Mouse (Mus musculus) lung, adult 2 months (tissue): ENCODE data around the gene Zfp90. TPM values are rescaled to one million over a fixed set of nuclear protein-coding genes. Genes with fewer than 3 reads are reported as not detected.

Experiments used
- DNase-seq: peaks from one replicate; pipeline ENCODE4 v3.0.0; 2022
- H3K4me1 ChIP-seq: fragments of 200-500 bp; 2 replicates; pipeline ENCODE4 v1.6.1; 2011; ENCODE audit warnings: low read length; ENCODE audit not compliant: control insufficient read depth, insufficient read depth
- H3K4me3 ChIP-seq: fragments of 200-500 bp; replicated peaks from 2 replicates; pipeline ENCODE3; 2011; ENCODE audit warnings: low read depth, mild to moderate bottlenecking, control low read depth, low read length; ENCODE audit errors: extremely low read depth
- CTCF ChIP-seq: fragments of 200-500 bp; IDR thresholded peaks from 2 replicates; pipeline ENCODE4 v1.5.1; 2011; ENCODE audit warnings: mild to moderate bottlenecking, low read length, control low read depth; ENCODE audit not compliant: insufficient read depth
- POLR2A ChIP-seq: fragments of 200-500 bp; IDR thresholded peaks from 2 replicates; pipeline ENCODE4 v1.6.1; 2011; ENCODE audit warnings: low read depth, mild to moderate bottlenecking, control low read depth, low read length, borderline replicate concordance; ENCODE audit errors: extremely low read depth
- WGBS: fragments of 180-500 bp; shearing (Covaris S2); methylation state at CpG from one replicate; pipeline ENCODE4 v1.1.7; 2018; 5-methylcytosine and 5-hydroxymethylcytosine counted together
- polyA plus RNA-seq: library from polyadenylated mRNA; depleted of rRNA; stranded (reverse); fragments of >200 nt; gene quantifications from 2 replicates; pipeline ENCODE4 v1.2.3, GENCODE M21; 2012; rRNA removed

Gene Zfp90
- polyA plus RNA-seq, 1 experiment: 2.7 TPM

DNA sequence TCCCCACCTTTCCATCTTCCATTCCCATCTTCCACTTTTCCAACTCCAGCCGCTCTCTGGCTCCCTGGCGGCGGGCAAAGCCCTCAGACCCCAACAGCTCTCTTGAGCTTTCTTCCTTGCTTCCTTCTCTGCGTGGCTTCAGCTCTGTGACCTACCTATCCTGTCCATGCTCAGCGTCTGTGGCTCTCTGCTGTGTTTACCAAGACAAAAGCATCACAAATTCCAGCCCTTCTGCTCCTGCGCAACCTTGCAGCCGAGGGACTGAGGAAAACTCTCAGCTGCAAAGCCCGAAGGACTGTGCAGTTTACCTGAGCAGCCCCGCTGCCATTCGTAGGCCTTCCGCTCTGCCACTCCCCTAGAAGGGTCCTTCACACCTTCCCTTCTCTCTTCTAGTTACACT lies 38.9 kb downstream of the Zfp90 start:
- Histone ChIP-seq H3K4me1 (no peaks in the 10 kb centered on the region), H3K4me3 (no peak overlapping the region)
- WGBS: 60% methylated on average over 11 of the region's 11 CpGs
- no peak for DNase-seq
- no peak for TF ChIP-seq POLR2A
- no peak for TF ChIP-seq CTCF

DNA sequence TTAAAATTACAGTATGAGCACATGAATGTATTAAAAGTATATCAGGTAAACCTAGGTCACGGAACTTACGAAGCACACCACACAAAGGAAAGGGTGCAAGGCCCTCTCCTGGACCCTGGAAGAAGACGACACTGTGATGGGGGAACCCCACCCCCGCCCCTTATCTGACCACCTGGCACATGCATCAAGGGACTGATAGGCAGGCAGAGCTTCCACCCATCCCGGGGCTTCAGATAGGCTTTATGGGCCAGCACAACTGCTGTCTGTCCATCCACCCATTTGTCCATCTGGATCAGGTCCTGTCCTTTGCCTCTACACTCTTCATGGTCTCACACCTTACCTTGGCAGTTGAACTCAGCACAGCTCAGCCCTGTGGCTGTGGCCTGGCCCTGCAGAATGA lies 47.0 kb downstream of the Zfp90 start:
- Histone ChIP-seq H3K4me3 (no peak overlapping the region), H3K4me1 (no peaks in the 10 kb centered on the region)
- 56% methylated on average over 5 of the region's 5 CpGs for WGBS
- TF ChIP-seq POLR2A (no peak), CTCF (no peak)
- no peak for DNase-seq

DNA sequence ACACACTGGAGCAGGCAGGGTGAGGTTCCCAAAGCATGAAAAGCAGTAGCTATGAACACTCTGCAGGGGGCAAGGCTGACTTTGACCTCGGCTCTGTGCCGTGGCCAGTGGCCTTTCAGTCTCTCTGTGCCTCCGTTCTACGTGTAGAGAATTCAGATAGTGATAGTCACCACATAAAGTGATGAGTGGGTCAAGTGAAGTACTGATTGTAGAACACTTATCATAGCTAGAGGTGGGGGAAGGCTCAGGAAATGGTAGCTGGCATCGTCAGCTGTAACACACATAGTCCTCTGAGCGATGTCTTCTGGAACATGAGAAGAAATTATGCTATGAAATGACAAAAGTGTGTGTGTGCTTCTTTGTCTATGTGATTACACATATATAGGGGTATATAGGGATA lies 48.7 kb downstream of the Zfp90 start:
- no peaks in the 10 kb centered on the region for H3K4me1 ChIP-seq
- no peak overlapping the region for H3K4me3 ChIP-seq
- TF ChIP-seq CTCF: no peak
- TF ChIP-seq POLR2A: no peak
- 78% methylated on average over 6 of the region's 6 CpGs for WGBS
- DNase-seq: no peak

DNA sequence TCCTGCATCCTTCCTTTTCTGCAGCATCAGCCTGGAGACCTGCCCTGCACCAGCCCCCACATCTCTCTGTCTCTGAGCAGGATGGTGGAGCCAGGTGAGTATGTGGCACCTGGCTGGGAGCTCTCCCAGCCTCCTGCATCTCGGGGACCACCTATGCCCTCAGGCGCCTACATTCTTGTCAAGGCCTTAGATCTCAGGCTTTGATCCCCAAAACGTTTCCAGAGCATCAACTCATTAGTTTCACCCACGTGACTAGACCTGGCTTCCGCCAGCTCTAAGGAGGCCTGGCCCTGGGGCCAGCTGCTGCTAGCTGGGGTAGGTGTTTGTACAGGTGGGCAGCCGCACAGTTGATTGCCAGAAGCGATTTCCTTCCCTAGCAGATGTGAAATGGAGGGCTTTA lies 54.4 kb downstream of the Zfp90 start:
- no peak for DNase-seq
- H3K4me1 ChIP-seq: no peaks in the 10 kb centered on the region
- TF ChIP-seq POLR2A (no peak), CTCF (no peak)
- no peak overlapping the region for H3K4me3 ChIP-seq
- 51% methylated on average over 7 of the region's 7 CpGs for WGBS

DNA sequence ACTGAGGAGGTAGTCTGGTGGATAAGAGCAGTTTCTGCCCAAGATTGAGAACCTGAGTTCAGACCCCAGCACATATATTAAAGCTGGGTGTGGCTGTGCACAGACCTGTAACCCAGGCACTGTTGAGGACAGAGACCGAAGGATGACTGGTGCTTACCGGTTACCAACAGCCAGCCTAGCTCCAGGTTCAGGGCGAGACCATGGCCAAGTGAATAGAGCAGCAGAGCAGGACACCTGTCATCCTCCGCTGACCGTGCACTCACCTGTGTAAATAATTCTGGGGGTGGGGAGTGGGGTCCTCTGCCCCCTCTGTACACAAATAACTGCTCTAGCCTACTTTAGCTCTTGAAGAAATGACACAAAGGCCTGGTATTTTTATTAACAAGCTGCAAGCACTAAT lies 58.9 kb downstream of the Zfp90 start:
- Histone ChIP-seq H3K4me1 (no peaks in the 10 kb centered on the region), H3K4me3 (no peak overlapping the region)
- no peak for DNase-seq
- TF ChIP-seq CTCF (no peak), POLR2A (no peak)
- WGBS: 82% methylated on average over 5 of the region's 5 CpGs

Other genes with a start within 250 kb of the Zfp90 start
- 16.5 and 17.3 TPM in 2 replicates for gene Slc7a6, start 246.5 kb upstream of the Zfp90 start, polyA plus RNA-seq
- 14.2 and 16.5 TPM in 2 replicates for gene Slc7a6os, start 204.4 kb upstream of the Zfp90 start, polyA plus RNA-seq
- gene Prmt7, start 204.4 kb upstream of the Zfp90 start, polyA plus RNA-seq: 14.2 and 17.0 TPM in 2 replicates
- 3.3 and 7.6 TPM in 2 replicates for gene Smpd3, start 77.3 kb upstream of the Zfp90 start, polyA plus RNA-seq
- gene 6030452D12Rik, start 85.2 kb downstream of the Zfp90 start, polyA plus RNA-seq: not detected in 2 replicates
- gene Cdh3, start 95.6 kb downstream of the Zfp90 start, polyA plus RNA-seq: 1.3 and 2.0 TPM in 2 replicates
- 21.8 and 38.0 TPM in 2 replicates for gene Gm10073, start 158.1 kb downstream of the Zfp90 start, polyA plus RNA-seq
- 124 and 140 TPM in 2 replicates for gene Cdh1, start 188.0 kb downstream of the Zfp90 start, polyA plus RNA-seq